Mouse (Mus musculus) C2C12 (cell line): ENCODE measurements around the gene Il11ra2. TPM values are rescaled to one million over a fixed set of nuclear protein-coding genes. Genes with fewer than 3 reads are reported as not detected.
"Not testable (repeated sequence)": the region's sequence is repeated elsewhere in the genome, so short reads cannot be mapped to it uniquely, and the experiment has no call there.

Source experiments
- H3K27me3 ChIP-seq: one replicate; pipeline ENCODE4 v1.6.1; 2011; ENCODE audit not compliant: control insufficient read depth, insufficient read depth, insufficient read length
- H3K36me3 ChIP-seq: one replicate; pipeline ENCODE4 v1.6.1; 2011; ENCODE audit not compliant: control insufficient read depth, insufficient read depth
- H3K4me3 ChIP-seq: one replicate; pipeline ENCODE4 v1.5.1; 2011; ENCODE audit warnings: mild to moderate bottlenecking, control low read depth; ENCODE audit not compliant: poor library complexity, insufficient read depth, severe bottlenecking
- H3K79me2 ChIP-seq: one replicate; pipeline ENCODE4 v1.6.1; 2011; ENCODE audit not compliant: control insufficient read depth, insufficient read depth
- H3K79me3 ChIP-seq: one replicate; pipeline ENCODE4 v1.6.1; 2011; ENCODE audit warnings: low read depth, control low read depth
- H3ac ChIP-seq: one replicate; pipeline ENCODE3; 2011; ENCODE audit warnings: low read depth; ENCODE audit not compliant: control insufficient read depth, insufficient read length
- long read RNA-seq, 2 experiments: library from polyadenylated mRNA; unstranded; transcript quantifications; one replicate each; pipeline ENCODE4 v2.0.0; 2019 to 2020
- polyA plus RNA-seq: library from polyadenylated mRNA; unstranded; fragments of >200 nt; fragmentation: generic; extraction: Trizol; gene quantifications from one replicate; pipeline ENCODE4 v1.2.1, GENCODE M21; 2012; ENCODE audit warnings: missing spikeins

Il11ra2 gene
- polyA plus RNA-seq: not detected
- long read RNA-seq, experiment 1: 0 reads
- long read RNA-seq, experiment 2: 0 reads

DNA sequence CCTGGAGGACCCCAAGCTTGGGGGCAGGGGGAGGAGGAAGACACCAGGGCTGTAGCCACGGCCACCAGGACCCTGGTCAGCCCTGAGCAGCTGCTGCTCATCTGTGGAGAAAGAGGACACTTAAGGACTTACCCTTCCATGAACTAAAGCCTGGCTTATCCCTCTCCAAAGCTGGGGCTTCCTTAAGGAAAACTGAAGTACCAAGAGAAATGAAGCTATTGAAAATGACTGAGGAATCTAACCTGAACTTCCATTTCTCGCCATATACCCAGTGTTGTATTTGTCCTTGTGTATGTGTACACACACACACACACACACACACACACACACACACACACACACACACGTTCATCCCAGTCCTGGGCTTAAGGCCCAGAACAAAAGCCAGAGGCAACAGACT is at the start of gene Il11ra2:
Il11ra2 (minus strand) TSS at position 101 of the 400 bp plus-strand sequence.
- H3K79me2 ChIP-seq, H3K27me3 ChIP-seq, H3K79me3 ChIP-seq, H3K4me3 ChIP-seq, H3ac ChIP-seq, H3K36me3 ChIP-seq: not testable (repeated sequence)

DNA sequence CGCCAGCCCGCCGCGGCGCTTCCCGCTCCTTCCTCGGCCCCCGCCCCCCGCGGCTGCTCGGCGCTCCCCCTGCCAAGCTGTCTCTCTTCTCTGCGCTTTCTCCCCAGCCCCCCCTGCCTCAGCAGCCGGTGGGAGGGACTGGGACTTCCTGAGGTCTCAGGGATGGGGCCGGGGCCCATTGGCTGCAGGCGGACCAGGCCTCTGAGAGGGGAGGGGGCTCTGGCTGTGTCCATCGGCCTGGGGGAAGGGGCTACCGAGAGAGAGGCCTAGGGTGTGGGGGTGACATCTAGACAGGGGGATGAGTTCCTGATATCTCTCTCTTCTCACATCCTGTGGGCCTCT is 20.5 kb upstream of the Il11ra2 start:
- H3K36me3 ChIP-seq, H3K79me2 ChIP-seq, H3K4me3 ChIP-seq, H3K79me3 ChIP-seq, H3K27me3 ChIP-seq, H3ac ChIP-seq: not testable (repeated sequence)

DNA sequence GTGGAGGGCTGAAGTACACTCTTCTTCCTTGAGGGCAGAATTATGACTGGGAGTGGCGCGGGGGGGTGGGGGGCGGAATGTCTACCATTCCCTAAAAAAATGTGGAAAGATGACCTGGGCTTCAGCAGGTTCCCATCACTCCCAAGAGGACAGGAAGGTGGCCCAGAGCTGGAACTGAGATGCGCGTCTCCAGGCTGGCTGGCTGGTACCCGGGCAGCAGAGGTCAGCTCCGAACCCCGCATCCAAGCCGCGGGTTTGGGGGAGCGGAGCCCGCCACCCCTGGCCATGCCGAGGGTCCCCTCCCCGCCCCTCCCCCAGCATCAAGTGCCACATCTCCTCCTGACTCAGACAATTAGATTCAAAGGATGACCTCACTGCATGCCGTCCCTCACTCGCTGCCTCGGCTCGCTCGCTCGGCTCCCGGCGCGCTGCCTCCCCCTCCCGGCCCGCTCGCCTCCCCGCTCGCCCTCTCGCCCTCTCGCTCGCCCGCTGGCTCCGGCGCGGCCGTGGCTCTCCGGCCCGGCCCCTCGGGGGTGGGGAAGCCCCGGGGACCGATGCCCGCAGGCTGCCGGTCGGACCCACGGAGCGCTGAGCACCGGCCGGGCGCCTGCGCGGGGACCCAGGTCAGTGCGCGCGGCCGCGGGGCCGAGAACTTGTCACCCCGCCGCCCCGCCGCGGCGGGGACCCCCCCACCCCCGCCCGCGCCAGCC is 19.9 kb upstream of the Il11ra2 start:
- not testable (repeated sequence) for H3K36me3 ChIP-seq, H3K79me2 ChIP-seq, H3K4me3 ChIP-seq, H3ac ChIP-seq, H3K79me3 ChIP-seq, H3K27me3 ChIP-seq

DNA sequence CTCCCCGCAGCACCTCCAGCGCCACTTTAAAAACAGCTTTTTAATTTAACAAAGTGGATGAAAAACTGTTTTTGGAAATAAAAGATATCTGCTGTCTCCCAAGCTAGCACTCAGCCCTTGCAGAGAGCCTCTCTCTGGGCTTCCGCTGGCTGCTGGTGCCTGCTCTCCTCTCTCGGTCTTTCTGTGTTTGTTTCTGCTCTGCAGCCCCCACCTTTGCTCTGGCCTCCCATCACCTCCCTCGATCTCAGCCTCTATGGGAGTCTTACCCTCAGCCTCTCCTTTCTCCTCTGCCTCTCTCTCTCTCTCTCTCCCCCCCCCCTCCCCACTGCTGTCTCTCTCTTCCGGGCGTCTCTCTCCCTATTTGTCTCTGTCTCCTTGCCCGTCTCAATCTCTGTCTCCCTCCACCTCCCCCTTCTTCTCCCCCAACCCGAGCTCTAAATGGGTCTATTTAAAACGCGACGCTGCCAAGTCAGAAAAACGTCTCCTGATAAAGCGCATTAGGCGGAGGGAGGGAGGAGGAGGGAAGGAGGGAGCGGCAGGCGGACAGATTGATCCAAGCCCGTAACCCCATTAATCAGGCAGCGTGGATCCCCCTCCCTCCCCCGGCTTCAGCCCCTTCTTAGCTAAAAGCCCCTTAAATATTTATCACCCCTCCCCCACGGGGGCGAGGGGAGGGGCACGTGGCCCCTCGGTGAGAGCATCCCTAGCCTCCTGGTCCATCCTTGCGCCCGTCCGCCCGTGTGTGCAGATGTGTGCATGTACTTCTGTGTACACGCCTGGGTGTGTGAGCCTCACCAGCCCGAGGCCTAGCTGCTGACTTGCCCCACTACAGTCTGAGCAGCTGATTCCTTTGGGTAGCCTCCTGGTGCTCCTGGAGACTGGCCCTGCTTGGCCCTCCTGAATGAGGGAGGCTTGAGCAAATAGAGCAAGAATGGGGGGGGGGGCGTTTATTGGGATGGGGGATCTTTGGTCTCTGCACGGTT is 19.0 kb upstream of the Il11ra2 start:
- not testable (repeated sequence) for H3K27me3 ChIP-seq, H3K79me3 ChIP-seq, H3K36me3 ChIP-seq, H3K4me3 ChIP-seq, H3ac ChIP-seq, H3K79me2 ChIP-seq

DNA sequence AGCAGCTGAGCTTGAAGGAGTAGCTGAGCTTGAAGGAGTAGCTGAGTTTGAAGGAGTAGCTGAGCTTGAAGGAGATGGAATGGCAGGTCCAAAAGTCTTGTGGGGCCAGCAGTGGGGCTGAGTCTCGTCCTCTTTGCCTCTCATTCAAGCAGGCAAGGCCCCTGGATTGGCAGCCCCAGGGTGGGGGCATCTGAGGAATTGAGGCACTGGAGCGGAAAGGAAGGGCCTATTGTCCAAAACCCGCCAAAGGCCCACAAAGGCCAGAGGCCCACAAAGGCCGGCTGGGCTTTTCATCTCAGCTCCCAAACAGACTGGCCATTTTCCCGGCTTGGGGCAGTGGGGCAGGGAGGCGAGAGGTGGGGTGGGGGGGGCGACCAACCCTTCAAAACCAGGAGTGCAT is 17.7 kb upstream of the Il11ra2 start:
- H3K79me2 ChIP-seq, H3K4me3 ChIP-seq, H3ac ChIP-seq, H3K36me3 ChIP-seq, H3K79me3 ChIP-seq, H3K27me3 ChIP-seq: not testable (repeated sequence)

DNA sequence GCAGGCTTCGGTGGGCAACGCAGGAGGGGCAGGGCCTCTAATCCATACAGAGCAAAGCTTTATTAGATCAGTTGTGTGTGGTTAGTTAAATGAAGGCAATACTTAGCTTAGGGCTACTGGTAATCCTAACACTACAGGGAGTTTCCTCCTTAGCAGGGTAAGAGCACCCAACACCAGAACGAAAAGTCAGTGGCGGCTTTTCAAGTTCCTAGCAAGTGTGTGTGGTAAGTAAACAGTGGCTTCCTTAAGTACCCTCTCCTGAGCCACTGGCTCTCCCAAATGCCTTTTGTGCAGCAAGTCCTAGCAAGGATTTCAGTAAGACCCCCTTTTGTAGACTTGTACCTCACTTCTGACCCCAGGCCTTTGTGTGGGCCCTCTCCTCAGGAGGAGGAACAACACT is 13.7 kb upstream of the Il11ra2 start:
- not testable (repeated sequence) for H3ac ChIP-seq, H3K4me3 ChIP-seq, H3K79me2 ChIP-seq, H3K36me3 ChIP-seq, H3K79me3 ChIP-seq, H3K27me3 ChIP-seq

DNA sequence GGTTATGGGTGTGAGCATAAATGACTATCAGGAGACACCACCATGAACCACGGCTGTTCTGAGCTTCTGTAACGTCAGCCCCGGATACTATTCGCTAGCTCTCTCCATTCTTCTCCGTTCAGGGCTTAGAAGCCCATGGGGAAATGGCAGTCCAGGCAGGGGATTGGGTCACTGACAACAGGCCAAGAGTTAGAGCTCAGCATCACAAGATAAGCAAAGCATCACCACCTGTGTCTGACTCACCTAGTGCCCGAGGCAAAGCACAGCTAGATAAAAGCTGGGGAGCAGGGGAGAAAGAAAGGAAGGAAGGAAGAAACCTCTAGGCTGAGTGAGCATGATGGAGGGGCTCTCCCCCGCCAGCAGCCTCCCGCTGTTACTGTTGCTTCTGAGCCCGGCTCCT is 6.7 kb downstream of the Il11ra2 start, which contains the start of gene Ccl27b:
Ccl27b (plus strand) TSS at position 301 of the 400 bp plus-strand sequence.
- H3K4me3 ChIP-seq, H3K36me3 ChIP-seq, H3K79me3 ChIP-seq, H3ac ChIP-seq, H3K27me3 ChIP-seq, H3K79me2 ChIP-seq: not testable (repeated sequence)

DNA sequence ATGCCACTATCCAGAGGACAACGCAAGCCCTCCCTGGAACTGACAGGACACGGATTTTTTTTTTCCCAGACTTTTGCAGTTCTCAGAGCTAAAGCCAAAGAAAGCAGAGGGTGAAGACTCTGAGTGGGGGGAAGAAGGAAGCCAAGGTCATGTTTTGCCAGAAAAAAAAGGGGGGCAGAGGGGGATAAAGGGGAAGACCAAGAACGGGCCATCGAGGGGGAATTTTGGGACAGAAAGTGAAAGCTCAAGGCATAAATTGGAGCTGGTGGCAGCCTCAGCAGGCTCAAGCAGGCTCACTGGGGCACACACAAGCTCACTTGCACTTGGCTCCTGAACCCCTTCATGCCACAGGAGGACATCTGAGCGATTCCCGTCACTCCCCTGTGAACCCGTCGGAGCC is 32.3 kb downstream of the Il11ra2 start, which contains the start of gene Gm2564:
Gm2564 (plus strand) TSS at position 301 of the 400 bp plus-strand sequence.
- H3K36me3 ChIP-seq, H3ac ChIP-seq, H3K4me3 ChIP-seq, H3K79me3 ChIP-seq, H3K79me2 ChIP-seq, H3K27me3 ChIP-seq: not testable (repeated sequence)

DNA sequence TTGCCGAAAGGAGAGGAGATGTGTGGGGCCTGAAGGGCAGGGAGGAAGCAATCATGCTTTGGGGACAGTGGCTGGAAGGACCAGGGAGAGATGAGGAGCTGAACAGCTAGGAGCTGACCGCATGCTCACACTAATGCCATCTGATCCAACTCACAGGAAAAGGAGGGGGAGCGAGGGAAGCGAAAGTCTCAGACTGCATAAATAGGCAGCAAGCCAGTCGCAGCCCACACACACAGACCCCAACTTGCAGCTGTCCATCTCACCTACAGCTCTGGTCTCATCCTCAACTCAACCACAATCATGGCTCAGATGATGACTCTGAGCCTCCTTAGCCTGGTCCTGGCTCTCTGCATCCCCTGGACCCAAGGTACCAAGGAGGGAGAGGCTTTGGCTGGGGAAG is 49.8 kb downstream of the Il11ra2 start, which contains the start of gene Gm10591:
Gm10591 (plus strand) TSS at position 301 of the 400 bp plus-strand sequence.
- H3K79me3 ChIP-seq, H3K27me3 ChIP-seq, H3K79me2 ChIP-seq, H3ac ChIP-seq, H3K36me3 ChIP-seq, H3K4me3 ChIP-seq: not testable (repeated sequence)
